Mouse (Mus musculus) kidney, adult 2 months (tissue): ENCODE results near the gene Pla2g5.

Source experiments
- CTCF ChIP-seq: fragments of 200-500 bp; conservative IDR thresholded peaks from 2 replicates; pipeline ENCODE4 v1.5.1; 2011; ENCODE audit warnings: low read depth, mild to moderate bottlenecking, control low read depth, low read length, moderate library complexity, mixed read lengths; ENCODE audit not compliant: insufficient read depth, insufficient read length
- POLR2A ChIP-seq: fragments of 200-500 bp; IDR thresholded peaks from one replicate; pipeline ENCODE4 v1.6.1; 2011; ENCODE audit warnings: low read depth, low read length, control low read depth

DNA sequence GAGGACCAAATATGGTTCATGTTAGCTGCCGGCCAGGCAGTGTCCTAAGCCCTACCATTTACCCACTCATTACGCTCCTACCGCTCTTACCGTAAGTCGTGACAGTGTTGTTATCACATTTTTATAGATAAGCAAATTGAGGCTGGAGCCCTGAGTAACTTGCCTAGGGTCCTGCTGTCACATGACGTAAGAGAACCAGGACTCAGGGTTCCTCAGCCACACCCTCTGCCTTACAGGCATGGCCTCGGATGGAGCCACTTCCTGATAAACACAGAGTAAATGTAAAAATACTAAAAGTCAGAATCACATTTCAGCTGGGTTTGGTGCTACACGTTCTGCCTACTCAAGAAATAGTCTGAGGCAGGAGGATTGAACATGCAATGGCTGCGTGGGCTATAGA, 108.8 kb downstream of the Pla2g5 start:
- no peak for TF ChIP-seq CTCF
- no peak for TF ChIP-seq POLR2A
